Mouse (Mus musculus): ENCODE data around the gene Gucy2d.

The Gucy2d gene

GRCm38 (mm10) chr7:98513251-98513650 lies 73.0 kb downstream of the Gucy2d start:
- DNase-seq (ENCODE audit: low read depth, low spot score): no peak

DNA sequence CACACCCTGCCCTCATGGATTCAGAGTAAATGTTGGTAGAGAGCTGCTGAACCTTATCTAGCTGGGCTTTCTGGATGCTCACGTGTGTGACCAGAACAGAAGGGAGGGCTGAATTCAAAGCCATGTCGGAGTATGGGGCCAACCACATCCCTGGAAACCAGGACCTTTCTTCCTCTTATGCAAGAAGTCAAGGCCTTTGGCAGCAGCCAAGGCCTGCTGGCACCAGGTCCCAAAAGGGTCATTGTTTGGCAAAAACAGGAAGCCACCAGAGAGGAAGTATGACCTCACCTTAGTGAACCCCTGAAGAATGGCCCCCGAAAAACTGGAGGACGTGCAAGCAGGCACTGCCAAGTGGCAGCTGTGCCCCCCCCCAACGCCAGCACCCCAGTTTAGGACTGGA lies 82.4 kb downstream of the Gucy2d start:
- no peak for DNase-seq (ENCODE audit: low read depth, low spot score)

DNA sequence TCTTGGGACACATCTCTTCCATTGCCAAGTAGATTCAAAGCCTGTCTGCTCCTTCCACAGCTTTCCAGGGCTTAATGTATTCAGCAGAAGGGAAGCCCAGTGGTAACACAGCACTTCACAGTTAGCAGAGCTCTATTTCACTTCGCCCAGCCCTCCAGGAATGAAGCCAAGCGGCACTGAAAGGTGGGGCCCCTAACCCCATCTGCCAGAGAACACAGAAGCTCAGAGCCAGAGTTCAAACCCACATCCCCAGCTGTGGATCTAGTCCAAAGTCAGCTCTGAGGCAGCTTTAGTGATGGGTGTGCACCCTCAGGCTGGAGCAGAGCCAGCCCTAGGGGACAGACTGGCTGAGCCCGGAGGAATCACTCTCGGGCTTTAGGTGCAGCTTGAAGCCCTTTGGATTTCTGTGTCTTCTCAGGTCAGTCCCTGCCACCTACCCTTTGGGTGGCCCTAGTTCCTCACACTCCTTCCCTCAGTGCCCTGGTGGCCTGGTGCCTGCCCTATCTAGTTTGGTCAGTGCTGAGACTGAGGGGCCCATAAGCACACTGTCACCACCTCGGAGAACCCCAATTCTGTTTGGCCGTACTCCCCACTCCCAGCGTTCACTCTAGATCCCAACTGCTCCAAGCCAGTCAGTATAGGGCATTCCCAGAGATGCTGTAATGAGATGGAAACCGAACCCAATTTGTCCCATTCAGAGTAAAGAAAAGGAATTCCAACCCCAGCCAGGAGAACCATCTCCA lies 83.0 kb downstream of the Gucy2d start:
- no peak for DNase-seq (ENCODE audit: low read depth, low spot score)

DNA sequence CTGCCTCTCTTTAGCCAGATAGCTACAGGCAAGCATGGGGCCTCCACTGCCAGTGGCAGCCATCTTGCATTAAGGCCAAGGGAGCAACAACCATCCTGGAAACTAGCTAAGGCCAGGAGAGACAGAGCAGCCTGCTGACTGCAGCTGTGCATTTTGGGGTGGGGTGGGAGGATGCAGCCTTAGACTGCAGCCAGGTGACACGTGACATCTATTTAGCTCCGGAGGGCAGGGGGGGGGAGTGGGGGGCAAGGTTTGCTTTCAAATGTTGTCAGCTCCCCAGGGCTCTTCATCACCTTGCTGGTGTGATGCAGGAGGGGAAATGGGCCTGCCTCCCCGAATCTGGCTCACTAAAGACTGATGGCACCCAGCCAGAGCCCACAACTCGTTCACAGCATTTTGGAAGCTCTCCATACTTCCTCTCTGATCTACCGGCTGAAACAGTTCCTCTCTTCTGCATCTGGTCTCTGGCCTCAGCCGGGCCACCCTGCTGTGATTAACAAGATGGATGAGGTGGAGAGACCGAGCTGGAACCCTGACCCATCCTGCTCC lies 83.7 kb downstream of the Gucy2d start:
- DNase-seq (ENCODE audit: low read depth, low spot score): no peak

DNA sequence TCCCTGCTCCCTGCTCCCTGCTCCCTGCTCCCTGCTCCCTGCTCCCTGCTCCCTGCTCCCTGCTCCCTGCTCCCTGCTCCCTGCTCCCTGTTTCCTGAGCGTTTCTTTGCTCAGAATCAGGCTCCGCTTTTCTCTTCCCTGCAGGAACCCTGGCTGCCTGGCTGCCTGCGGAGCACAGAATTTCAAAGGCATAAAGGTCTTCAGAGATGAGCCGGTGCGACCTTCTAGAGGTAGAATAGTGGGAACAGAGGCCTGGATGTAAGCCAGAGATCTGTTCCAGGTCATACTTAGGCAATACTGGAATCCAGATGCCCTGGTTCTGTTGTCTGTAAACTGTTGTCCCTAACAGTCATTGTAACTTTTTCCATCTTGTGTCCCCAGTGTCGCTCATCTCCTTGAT lies 84.2 kb downstream of the Gucy2d start:
- DNase-seq (ENCODE audit: low read depth, low spot score): no peak

DNA sequence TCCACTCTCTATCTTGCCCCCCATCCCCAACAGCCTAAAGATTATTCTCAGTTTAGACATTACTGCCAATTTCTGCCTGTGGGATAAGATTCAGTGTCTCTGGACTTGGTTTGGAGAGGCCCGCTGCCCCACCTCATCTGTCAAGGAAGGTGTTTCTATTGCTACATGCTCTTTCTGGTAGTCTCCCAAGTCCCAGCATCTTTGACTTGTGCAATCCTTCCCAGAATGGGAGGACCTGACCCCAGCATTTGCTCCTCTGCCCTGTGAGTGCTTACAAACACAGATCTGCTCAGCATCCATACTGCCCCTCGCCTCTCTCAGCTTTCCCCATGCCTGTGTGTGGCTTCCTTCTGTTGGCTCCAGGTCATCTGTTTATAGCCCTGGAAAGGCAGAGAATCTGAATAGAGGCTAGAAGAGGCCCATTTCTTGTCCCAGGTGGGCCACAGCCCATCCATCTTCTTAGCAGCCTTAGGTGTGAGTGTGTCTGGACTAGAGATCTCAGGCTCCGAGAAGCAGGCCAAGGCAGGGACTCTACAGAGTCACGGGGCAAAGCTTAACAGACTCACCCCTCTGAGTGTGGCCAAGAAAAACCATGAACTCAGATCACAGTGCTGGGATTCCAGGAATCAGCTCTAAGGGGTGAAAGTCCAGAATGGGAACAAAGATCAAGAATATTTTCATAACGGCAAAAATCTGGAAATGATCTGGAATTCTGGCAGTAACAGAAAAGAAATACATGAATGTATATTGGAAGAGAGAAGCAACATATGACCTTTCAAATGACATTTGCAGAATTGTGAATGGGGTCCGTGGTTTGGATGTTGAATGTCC lies 84.9 kb downstream of the Gucy2d start:
- DNase-seq (ENCODE audit: low read depth, low spot score): no peak
